Mouse (Mus musculus): Measurements from ENCODE around the gene Foxj3. TPM values are rescaled to one million over a fixed set of nuclear protein-coding genes. Genes with fewer than 3 reads are reported as not detected.

Gene Foxj3
- polyA plus RNA-seq, 1 experiment from 2014 or later: 30.7 TPM

DNA sequence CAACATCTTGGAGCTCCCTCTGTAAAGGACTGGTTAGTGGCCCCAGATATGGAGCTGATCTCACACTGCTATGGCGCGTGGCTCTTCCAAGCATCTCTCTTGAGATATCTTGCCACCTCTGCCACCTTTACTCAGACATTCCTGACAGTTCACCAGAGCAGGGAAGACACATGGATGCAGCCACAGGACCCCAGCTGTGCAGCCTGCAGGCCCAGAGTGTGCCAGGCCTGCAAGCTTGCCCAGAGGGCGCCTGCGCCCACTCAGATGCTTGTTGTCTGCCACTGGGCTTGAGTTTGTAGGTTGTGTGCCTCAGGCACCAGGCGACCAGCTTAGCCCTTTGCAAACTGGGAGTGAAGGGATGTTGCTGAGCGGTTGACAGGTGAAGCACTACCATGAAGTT is 133.9 kb downstream of the Foxj3 start:
- H3K27ac ChIP-seq (ENCODE audit: low read depth, low read length): no peak overlapping the region
- no peaks in the 10 kb centered on the region for H3K9me3 ChIP-seq (ENCODE audit: control insufficient read depth, low read length)
- 87% methylated on average over 6 of the region's 6 CpGs for WGBS
- H3K4me1 ChIP-seq (ENCODE audit: control insufficient read depth, insufficient read depth, low read length): peaks cover 7% of the 10 kb centered on the region; the same call in 1 of the 2 replicates
- no peak overlapping the region for H3K9ac ChIP-seq (replicated peaks; ENCODE audit: low read depth, low read length)
- H3K27me3 ChIP-seq (ENCODE audit: control insufficient read depth, insufficient read depth, low read length): no peaks in the 10 kb centered on the region
- H3K36me3 ChIP-seq (ENCODE audit: control insufficient read depth, insufficient read depth, low read length): no peaks in the 10 kb centered on the region
- no peak overlapping the region for H3K4me3 ChIP-seq (ENCODE audit: low read depth, low read length)
- no peak for ATAC-seq (ENCODE audit: low read depth)
- no peak overlapping the region for H3K4me2 ChIP-seq (ENCODE audit: low read depth, low read length)

DNA sequence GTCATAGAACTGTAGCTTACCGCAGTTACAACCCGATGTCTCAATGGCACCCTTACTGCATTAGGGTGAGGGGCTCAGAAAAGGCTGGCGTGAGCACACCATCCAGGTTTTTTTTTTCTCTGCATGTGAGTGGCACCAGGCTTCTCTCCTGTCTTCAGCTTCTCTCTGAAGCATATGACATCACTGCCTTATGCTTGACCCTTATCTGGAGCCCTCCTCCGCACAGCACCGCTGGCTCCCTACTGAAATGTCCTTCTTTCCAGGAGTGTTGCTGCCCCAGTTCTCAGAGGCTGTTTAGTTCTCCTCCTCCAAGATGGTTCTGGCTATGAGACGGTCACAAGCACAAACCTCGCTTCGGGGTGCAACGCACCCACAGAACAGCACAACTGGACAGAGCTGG is 134.4 kb downstream of the Foxj3 start:
- ATAC-seq (ENCODE audit: low read depth): no peak
- Histone ChIP-seq H3K4me2 (ENCODE audit: low read depth, low read length) (no peak overlapping the region), H3K27ac (ENCODE audit: low read depth, low read length) (no peak overlapping the region), H3K36me3 (ENCODE audit: control insufficient read depth, insufficient read depth, low read length) (no peaks in the 10 kb centered on the region), H3K9ac (replicated peaks; ENCODE audit: low read depth, low read length) (no peak overlapping the region), H3K9me3 (ENCODE audit: control insufficient read depth, low read length) (no peaks in the 10 kb centered on the region), H3K4me1 (ENCODE audit: control insufficient read depth, insufficient read depth, low read length) (peaks cover 4% of the 10 kb centered on the region; the same call in 1 of the 2 replicates), H3K27me3 (ENCODE audit: control insufficient read depth, insufficient read depth, low read length) (no peaks in the 10 kb centered on the region), H3K4me3 (ENCODE audit: low read depth, low read length) (no peak overlapping the region)
- WGBS: 96% methylated on average over 9 of the region's 9 CpGs

DNA sequence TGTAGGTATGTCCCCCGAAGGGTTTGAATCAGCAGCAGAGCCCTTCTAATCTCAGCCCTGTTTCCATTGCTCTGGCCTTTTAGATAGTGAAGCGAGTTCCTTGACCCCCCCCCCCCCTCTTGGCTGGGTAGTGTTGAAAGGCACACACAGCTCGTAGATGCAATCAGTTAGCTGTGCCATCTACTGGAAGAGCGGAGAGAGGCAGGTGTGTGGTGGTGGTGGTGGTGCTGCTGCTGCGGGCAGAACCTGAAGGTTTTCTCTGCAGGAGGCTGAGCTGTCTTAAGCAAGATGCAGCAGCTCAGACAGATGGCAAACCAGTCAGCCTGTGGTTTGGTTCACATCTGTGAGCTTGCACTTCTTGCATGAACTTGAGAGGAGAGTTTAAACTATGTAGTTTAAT is 135.9 kb downstream of the Foxj3 start:
- Histone ChIP-seq H3K9me3 (ENCODE audit: control insufficient read depth, low read length) (no peaks in the 10 kb centered on the region), H3K4me2 (ENCODE audit: low read depth, low read length) (no peak overlapping the region), H3K4me1 (ENCODE audit: control insufficient read depth, insufficient read depth, low read length) (peaks cover 4% of the 10 kb centered on the region; the same call in 1 of the 2 replicates), H3K27me3 (ENCODE audit: control insufficient read depth, insufficient read depth, low read length) (no peaks in the 10 kb centered on the region), H3K4me3 (ENCODE audit: low read depth, low read length) (no peak overlapping the region), H3K36me3 (ENCODE audit: control insufficient read depth, insufficient read depth, low read length) (no peaks in the 10 kb centered on the region), H3K27ac (ENCODE audit: low read depth, low read length) (no peak overlapping the region), H3K9ac (replicated peaks; ENCODE audit: low read depth, low read length) (no peak overlapping the region)
- WGBS: 40% methylated on average over 5 of the region's 5 CpGs
- ATAC-seq (ENCODE audit: low read depth): 0 out of 2 replicates have a peak, but pooled peaks have one; percentile 34

Other genes starting within 250 kb of the Foxj3 start
- gene Ybx1, start 242.4 kb upstream of the Foxj3 start, polyA plus RNA-seq (2014; fragmentation: Nextera tagmentation; extraction: Ambion mirVana): 976 and 994 TPM in 2 replicates
- gene Ppih, start 216.5 kb upstream of the Foxj3 start, polyA plus RNA-seq (2014; fragmentation: Nextera tagmentation; extraction: Ambion mirVana): 48.0 and 49.7 TPM in 2 replicates
- gene Ccdc30, start 121.5 kb upstream of the Foxj3 start, polyA plus RNA-seq (2014; fragmentation: Nextera tagmentation; extraction: Ambion mirVana): 24.9 and 26.6 TPM in 2 replicates
- gene Ppcs, start 114.6 kb upstream of the Foxj3 start, polyA plus RNA-seq (2014; fragmentation: Nextera tagmentation; extraction: Ambion mirVana): 22.4 and 27.6 TPM in 2 replicates
- 0.32 TPM in 1 of 2 replicates, not detected in the other for gene Zmynd12, start 114.2 kb upstream of the Foxj3 start, polyA plus RNA-seq (2014; fragmentation: Nextera tagmentation; extraction: Ambion mirVana)
- gene Rimkla, start 44.4 kb upstream of the Foxj3 start, polyA plus RNA-seq (2014; fragmentation: Nextera tagmentation; extraction: Ambion mirVana): 33.4 and 37.7 TPM in 2 replicates
- 10.4 and 11.1 TPM in 2 replicates for gene Frg2f1, start 2.5 kb downstream of the Foxj3 start, polyA plus RNA-seq (2014; fragmentation: Nextera tagmentation; extraction: Ambion mirVana)
- not detected in 2 replicates for gene Guca2a, start 100.7 kb downstream of the Foxj3 start, polyA plus RNA-seq (2014; fragmentation: Nextera tagmentation; extraction: Ambion mirVana)
- gene Guca2b, start 122.0 kb downstream of the Foxj3 start, polyA plus RNA-seq (2014; fragmentation: Nextera tagmentation; extraction: Ambion mirVana): not detected in 2 replicates
- 21.3 and 23.9 TPM in 2 replicates for gene Hivep3, start 196.8 kb downstream of the Foxj3 start, polyA plus RNA-seq (2014; fragmentation: Nextera tagmentation; extraction: Ambion mirVana)

All from neural tube, embryonic 14.5 days (tissue).